Mouse (Mus musculus) megakaryocyte, embryonic 14.5 days (primary cell): ENCODE measurements at regions not wholly inside any gene's neighbourhood (a gene's known extent, or its start where the extent isn't known, plus 50 kb on each side); places are given as distances from the start of the nearest gene placed in this dataset.

Experiments
- H3K27me3 ChIP-seq: replicated peaks from 2 replicates; pipeline ENCODE3; 2012; ENCODE audit warnings: inconsistent platforms
- H3K36me3 ChIP-seq: replicated peaks from 2 replicates; pipeline ENCODE3; 2012; ENCODE audit warnings: low read length, inconsistent platforms, mixed read lengths
- H3K4me1 ChIP-seq: 2 replicates; pipeline ENCODE4 v1.6.1; 2012; ENCODE audit warnings: inconsistent platforms
- H3K4me3 ChIP-seq: replicated peaks from 2 replicates; pipeline ENCODE3; 2012; ENCODE audit warnings: moderate library complexity, mild to moderate bottlenecking, inconsistent platforms
- H3K9me3 ChIP-seq: 2 replicates; pipeline ENCODE4 v1.6.1; 2012; ENCODE audit warnings: inconsistent platforms
- FLI1 ChIP-seq: IDR thresholded peaks from 2 replicates; pipeline ENCODE4 v1.6.1; 2012; ENCODE audit warnings: low read length, inconsistent platforms, mixed read lengths
- GATA1 ChIP-seq: IDR thresholded peaks from 3 replicates; pipeline ENCODE4 v1.6.1; 2012; ENCODE audit warnings: mixed read lengths, low read length, inconsistent platforms, borderline replicate concordance

- peak overlapping the region; percentile 47 for H3K4me3 ChIP-seq
- H3K9me3 ChIP-seq, result no peaks in the 10 kb centered on the region
- no peaks in the 10 kb centered on the region for H3K36me3 ChIP-seq
- peaks cover 11% of the 10 kb centered on the region for H3K4me1 ChIP-seq
- TF ChIP-seq GATA1 (no peak), FLI1 (no peak)
- peaks cover 15% of the 10 kb centered on the region for H3K27me3 ChIP-seq
Observed at GRCm38 (mm10) chr7:135794238-135794637, 78.1 kb upstream of the Mki67 start.

- Histone ChIP-seq H3K4me3 (no peak overlapping the region), H3K36me3 (no peaks in the 10 kb centered on the region), H3K9me3 (no peaks in the 10 kb centered on the region), H3K27me3 (peaks cover 15% of the 10 kb centered on the region), H3K4me1 (peaks cover 11% of the 10 kb centered on the region)
- TF ChIP-seq FLI1 (no peak), GATA1 (no peak)
Observed at GRCm38 (mm10) chr7:135794679-135795078, 78.5 kb upstream of the Mki67 start.

GRCm38 (mm10) chr7:135798441-135798840 is 82.3 kb upstream of the Mki67 start:
- no peak overlapping the region for H3K4me3 ChIP-seq
- peaks cover 22% of the 10 kb centered on the region for H3K27me3 ChIP-seq
- TF ChIP-seq GATA1, result no peak
- TF ChIP-seq FLI1, result no peak
- no peaks in the 10 kb centered on the region for H3K36me3 ChIP-seq
- H3K9me3 ChIP-seq, result no peaks in the 10 kb centered on the region
- H3K4me1 ChIP-seq, result peaks cover 4% of the 10 kb centered on the region; the same call in 1 of the 2 replicates

GRCm38 (mm10) chr7:135802598-135803121 is 86.5 kb upstream of the Mki67 start:
- H3K9me3 ChIP-seq, result no peaks in the 10 kb centered on the region
- peaks cover 21% of the 10 kb centered on the region for H3K27me3 ChIP-seq
- no peaks in the 10 kb centered on the region for H3K36me3 ChIP-seq
- no peak for TF ChIP-seq FLI1
- peaks cover 5% of the 10 kb centered on the region for H3K4me1 ChIP-seq
- no peak overlapping the region for H3K4me3 ChIP-seq

GRCm38 (mm10) chr7:135804730-135805129 is 88.6 kb upstream of the Mki67 start:
- Histone ChIP-seq H3K36me3 (no peaks in the 10 kb centered on the region), H3K27me3 (peaks cover 35% of the 10 kb centered on the region), H3K9me3 (no peaks in the 10 kb centered on the region), H3K4me1 (peaks cover 13% of the 10 kb centered on the region), H3K4me3 (no peak overlapping the region)
- TF ChIP-seq FLI1 (no peak), GATA1 (no peak)

- H3K4me3 ChIP-seq, result no peak overlapping the region
- TF ChIP-seq FLI1 (no peak), GATA1 (no peak)
- H3K4me1 ChIP-seq, result peaks cover 15% of the 10 kb centered on the region
- peaks cover 48% of the 10 kb centered on the region for H3K27me3 ChIP-seq
- H3K9me3 ChIP-seq, result no peaks in the 10 kb centered on the region
- H3K36me3 ChIP-seq, result no peaks in the 10 kb centered on the region
Observed at GRCm38 (mm10) chr7:135806139-135806538, 90.0 kb upstream of the Mki67 start.

GRCm38 (mm10) chr7:135806673-135807072 is 90.5 kb upstream of the Mki67 start:
- H3K36me3 ChIP-seq, result no peaks in the 10 kb centered on the region
- peaks cover 15% of the 10 kb centered on the region for H3K4me1 ChIP-seq
- TF ChIP-seq GATA1 (no peak), FLI1 (no peak)
- H3K27me3 ChIP-seq, result peaks cover 47% of the 10 kb centered on the region
- no peak overlapping the region for H3K4me3 ChIP-seq
- no peaks in the 10 kb centered on the region for H3K9me3 ChIP-seq

GRCm38 (mm10) chr7:135809167-135809566 is 93.0 kb upstream of the Mki67 start:
- H3K27me3 ChIP-seq, result peaks cover 34% of the 10 kb centered on the region
- H3K4me1 ChIP-seq, result peaks cover 21% of the 10 kb centered on the region
- TF ChIP-seq FLI1, result no peak
- no peak for TF ChIP-seq GATA1
- H3K4me3 ChIP-seq, result no peak overlapping the region
- no peaks in the 10 kb centered on the region for H3K9me3 ChIP-seq
- H3K36me3 ChIP-seq, result no peaks in the 10 kb centered on the region

- TF ChIP-seq FLI1, result no peak
- Histone ChIP-seq H3K4me1 (peaks cover 19% of the 10 kb centered on the region), H3K4me3 (peak overlapping the region; percentile 23), H3K27me3 (peaks cover 37% of the 10 kb centered on the region), H3K9me3 (no peaks in the 10 kb centered on the region), H3K36me3 (no peaks in the 10 kb centered on the region)
Observed at GRCm38 (mm10) chr7:135809751-135810379, 93.7 kb upstream of the Mki67 start.

GRCm38 (mm10) chr7:135810971-135811370 is 94.8 kb upstream of the Mki67 start:
- Histone ChIP-seq H3K4me1 (peaks cover 17% of the 10 kb centered on the region), H3K9me3 (no peaks in the 10 kb centered on the region), H3K36me3 (no peaks in the 10 kb centered on the region), H3K4me3 (no peak overlapping the region), H3K27me3 (peaks cover 35% of the 10 kb centered on the region)
- TF ChIP-seq FLI1 (no peak), GATA1 (no peak)

- Histone ChIP-seq H3K4me3 (no peak overlapping the region), H3K27me3 (peaks cover 33% of the 10 kb centered on the region), H3K4me1 (peaks cover 17% of the 10 kb centered on the region), H3K36me3 (no peaks in the 10 kb centered on the region), H3K9me3 (no peaks in the 10 kb centered on the region)
- TF ChIP-seq GATA1, result no peak
- TF ChIP-seq FLI1, result no peak
Observed at GRCm38 (mm10) chr7:135813616-135814015, 97.5 kb upstream of the Mki67 start.
